Mouse (Mus musculus): ENCODE measurements around the gene Des. TPM values are rescaled to one million over a fixed set of nuclear protein-coding genes. Genes with fewer than 3 reads are reported as not detected.

Des gene
- total RNA-seq (2021) = 10 to 100 TPM; 40.5 to 78.8 TPM
- long read RNA-seq, experiment 1, transcript Des-201 (9 exons, 3,028 nt) = major isoform, 114 of 142 reads
- long read RNA-seq, experiment 1, partial matches to known transcripts = 28 of 142 reads
- long read RNA-seq, experiment 1, other reads (novel, unspliced or antisense) = 0 of 142 reads
- long read RNA-seq, experiment 2, transcript Des-201 (9 exons, 3,028 nt) = major isoform, 100 of 117 reads
- long read RNA-seq, experiment 2, partial matches to known transcripts = 14 of 117 reads
- long read RNA-seq, experiment 2, other reads (novel, unspliced or antisense) = 3 of 117 reads

DNA sequence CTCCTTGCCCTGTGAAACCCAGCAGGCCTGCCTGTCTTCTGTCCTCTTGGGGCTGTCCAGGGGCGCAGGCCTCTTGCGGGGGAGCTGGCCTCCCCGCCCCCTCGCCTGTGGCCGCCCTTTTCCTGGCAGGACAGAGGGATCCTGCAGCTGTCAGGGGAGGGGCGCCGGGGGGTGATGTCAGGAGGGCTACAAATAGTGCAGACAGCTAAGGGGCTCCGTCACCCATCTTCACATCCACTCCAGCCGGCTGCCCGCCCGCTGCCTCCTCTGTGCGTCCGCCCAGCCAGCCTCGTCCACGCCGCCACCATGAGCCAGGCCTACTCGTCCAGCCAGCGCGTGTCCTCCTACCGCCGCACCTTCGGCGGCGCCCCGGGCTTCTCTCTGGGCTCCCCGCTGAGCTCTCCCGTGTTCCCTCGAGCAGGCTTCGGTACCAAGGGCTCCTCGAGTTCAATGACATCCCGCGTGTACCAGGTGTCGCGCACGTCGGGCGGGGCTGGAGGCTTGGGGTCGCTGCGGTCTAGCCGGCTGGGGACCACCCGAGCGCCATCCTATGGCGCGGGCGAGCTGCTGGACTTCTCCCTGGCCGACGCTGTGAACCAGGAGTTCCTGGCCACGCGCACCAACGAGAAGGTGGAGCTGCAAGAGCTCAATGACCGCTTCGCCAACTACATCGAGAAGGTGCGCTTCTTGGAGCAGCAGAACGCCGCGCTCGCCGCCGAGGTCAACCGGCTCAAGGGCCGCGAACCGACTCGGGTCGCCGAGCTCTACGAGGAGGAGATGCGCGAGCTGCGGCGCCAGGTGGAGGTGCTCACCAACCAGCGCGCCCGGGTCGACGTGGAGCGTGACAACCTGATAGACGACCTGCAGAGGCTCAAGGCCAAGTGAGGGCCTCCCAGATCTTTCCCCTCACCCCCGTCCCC, at the start of gene Des:
Des (plus strand) TSS at position 218 of the 920 bp plus-strand sequence.
- no peak for DNase-seq (ENCODE audit: low spot score in 2 of 2)

DNA sequence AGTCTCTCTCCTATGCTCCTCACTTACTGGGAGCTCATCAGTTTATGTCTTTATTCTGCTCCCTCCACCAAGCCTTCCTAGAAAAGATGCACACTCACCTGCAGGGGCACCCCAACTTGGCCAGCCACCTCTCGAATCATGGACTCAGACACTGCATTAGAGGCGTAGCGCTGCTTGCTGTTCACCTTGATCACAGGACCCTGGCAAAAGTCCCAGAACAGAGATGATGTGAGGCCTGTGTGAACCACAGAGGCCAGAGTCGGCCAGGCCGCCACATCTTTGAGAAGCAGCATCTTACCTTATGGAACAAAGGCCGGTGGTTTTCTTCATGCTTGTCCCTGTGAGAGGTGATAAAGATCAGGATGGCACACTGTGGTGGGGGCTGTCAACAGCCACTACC, 48.4 kb upstream of the Des start:
- no peak for DNase-seq (ENCODE audit: low spot score in 2 of 2)

DNA sequence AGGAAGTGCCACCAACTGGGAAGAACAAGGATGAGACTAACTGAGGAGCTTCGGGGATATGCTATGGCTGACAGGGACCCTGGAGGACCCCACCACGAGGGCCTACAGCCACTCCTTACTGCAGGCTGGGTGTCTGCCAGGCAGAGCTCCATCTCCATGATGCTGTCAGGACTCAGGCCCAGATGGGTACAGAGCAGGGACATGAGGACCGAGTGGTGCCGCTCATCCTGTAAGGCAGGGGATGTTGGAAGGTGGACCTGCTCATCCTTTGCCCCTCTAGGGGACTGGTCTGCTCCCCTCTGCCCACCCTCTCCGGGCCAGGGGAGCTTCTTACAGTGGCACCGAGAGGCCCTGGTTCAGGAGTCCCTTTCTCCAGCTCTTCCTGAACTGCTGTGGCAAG, 45.1 kb upstream of the Des start:
- DNase-seq (ENCODE audit: low spot score in 2 of 2) = no peak

DNA sequence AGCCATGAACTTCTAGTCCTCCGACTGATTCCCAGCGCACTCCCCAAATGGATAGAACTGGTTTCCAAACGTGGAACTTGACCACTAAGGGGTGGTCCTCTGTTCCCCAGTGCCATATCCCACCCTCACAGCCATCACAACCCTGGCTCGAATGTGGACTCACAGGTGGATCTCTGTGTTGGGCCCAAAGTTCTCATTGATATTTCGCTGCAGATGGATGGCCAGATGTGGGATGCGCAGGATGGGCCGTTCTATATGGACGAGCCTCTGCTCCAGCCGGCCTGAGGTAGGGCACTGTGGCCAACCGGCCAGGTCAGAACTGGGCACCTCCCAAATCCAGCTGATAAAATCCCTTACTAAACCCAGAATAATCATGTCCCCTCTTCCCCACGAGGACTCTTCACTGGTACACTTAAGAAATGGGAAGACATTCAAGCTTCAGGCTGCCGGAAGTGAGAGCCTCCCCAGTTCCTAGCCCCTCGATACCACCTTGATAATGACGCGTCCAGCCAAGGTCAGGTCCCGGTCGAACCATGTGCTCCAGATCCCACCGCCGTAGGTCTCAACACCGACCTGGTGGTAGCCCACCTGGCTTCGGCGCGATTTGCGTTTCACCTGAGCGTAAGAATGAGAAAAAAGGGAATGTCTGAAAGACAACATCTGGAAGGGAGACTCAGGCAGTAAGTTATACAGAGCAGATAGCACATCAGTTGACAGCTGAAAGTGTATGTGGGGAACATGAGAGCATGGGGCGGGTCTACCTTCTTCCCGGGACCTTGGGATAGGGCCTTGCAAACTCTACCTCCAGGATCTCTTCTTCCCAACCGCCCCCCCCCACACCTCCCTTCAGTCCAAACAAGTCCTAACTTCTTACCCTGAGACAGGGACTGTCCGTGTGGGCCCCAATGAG, 44.4 kb upstream of the Des start:
- DNase-seq (ENCODE audit: low spot score in 2 of 2) = no peak

DNA sequence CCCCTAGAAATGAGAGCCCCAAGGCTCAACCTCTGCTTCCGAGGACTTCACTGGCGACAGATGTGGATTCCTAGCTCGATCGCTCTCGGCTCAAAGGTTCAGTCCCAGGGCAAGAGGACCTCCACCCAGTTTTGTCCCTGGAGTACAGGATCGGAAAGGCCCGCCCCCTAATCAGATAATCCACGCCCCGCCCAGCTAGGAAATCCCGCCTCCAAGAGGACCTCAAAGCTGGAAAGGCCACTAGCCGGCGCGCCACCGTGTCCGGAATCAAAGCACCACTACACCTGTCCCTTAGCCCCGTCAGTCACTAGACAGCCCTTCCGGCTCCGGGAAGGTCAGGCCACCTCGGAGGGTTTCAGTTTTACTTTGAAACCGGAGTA, 43.3 kb upstream of the Des start:
- DNase-seq (ENCODE audit: low spot score in 2 of 2) = peak; percentile 65 to 77

DNA sequence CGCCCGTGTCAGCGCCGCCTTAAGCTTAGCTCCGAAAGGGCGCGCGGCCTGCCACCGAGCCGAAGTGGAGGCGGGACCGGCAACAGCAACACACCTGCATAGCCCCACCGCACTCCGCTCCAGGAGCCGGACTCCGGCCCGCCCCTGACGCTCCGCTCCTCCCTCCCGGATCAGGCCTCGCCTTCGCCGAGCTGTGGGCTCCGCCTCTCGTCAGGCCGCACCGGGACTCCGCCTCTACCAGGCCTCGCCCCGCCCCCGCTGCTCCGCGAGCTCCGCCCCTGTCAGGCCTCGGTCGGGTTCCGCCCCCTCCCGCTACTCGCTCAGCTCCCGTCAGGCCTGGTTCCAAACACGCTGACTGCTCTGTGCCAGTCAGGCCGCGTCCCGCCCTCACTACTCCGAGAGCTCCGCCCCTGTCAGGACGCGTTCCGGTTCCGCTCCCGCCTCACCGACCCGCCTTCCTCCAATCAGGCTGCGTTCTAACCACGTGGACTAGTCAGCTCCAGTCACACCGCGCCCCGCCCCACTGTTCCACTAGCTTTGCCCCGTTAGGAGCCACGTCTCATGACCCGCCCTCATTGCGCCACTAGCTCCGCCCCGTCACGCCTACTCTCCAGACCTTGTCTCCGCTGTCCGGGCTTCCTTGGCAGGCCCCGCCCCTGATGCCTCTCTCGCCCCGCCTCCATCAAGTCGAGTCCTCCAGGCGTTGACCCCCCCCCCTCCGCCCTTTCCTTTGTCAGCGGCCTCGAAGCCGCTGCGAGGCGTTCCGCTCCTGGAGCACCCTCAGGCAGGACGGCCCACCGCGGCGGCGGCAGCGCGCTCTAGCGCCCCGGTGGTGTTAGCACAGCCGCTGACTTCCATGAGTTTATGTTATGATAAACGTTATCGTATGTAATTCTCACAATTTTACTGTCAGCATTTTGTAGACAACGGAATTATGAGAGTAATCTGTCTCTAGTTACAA, 42.6 kb upstream of the Des start, which contains the start of gene Dnpep:
Dnpep (minus strand) TSS at position 750 of the 961 bp plus-strand sequence.
- peak; percentile 98 to 100 for DNase-seq (ENCODE audit: low spot score in 2 of 2)

DNA sequence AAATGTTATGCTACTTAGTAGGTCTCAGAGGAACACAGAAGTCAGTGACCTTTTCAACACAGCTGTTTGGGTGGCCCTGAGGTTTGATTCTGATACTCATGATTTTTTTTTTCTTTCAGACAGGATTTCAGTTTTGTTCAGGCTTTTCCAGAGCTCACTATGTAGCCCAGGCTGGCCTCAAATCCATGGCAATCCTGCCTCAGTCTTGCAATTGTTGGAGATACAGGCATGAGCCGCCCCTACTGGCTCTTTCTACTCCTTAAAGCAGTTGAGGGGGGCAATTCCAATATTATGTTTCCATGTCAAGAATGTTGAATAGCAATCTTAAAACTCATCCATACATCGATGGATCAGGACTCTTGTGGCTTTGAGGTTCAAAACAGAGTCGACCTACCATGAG, 41.8 kb upstream of the Des start:
- no peak for DNase-seq (ENCODE audit: low spot score in 2 of 2)

DNA sequence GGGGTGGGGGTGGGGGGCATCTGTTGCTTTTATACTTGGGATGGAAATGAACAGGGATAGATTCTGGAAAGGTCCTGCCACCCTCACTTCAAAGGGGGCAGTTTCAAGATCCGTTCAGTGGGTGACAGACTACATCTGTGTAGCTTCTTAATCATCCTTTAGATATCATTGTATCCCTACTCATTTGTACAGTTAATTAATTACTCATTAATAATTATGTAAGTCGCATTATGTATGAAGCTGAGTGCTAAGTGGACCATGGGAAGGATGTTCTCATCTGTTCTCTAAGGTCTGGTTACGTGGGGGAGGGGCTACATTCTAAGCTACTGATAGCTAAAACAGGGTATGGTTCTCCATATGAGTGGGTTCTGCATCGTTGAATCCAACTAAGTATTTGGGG, 41.4 kb upstream of the Des start:
- DNase-seq (ENCODE audit: low spot score in 2 of 2) = no peak

DNA sequence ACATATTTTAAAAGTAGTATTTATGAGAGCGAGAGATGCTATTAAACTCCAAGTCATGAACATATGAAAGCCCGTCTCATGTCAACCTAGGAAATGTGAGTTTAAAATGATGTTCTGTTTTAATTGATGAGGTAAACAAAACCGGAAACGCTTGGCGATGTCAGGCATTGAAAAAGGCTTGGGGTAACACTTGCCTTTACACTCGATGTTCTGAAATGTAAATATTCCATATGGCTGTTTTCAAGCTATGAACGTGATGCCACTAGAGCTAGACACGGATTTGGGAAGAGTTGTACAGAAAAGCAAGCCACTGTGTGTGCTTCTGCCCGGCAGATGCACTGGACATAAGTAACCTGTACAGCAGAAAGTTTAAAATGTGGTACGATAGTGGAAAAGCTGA, 41.0 kb upstream of the Des start:
- no peak for DNase-seq (ENCODE audit: low spot score in 2 of 2)

DNA sequence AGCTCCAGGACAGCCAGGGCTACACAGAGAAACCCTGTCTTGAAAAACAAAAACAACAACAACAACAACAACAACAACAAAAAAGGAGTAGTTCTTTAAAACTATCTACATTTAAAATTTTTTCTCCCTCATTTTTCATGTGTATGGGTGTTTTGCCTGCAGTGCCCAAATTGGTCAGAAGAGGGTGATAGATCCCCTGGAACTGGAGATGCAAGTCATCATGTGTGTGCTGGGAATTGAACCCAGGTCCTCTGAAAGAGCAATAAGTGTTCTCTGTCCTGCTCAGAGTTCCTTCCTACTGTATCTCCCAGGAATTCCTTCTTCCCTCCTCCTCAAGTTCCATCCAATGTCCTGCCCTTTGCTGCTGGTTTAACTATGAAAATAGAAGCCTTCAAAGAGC, 32.7 kb upstream of the Des start:
- DNase-seq (ENCODE audit: low spot score in 2 of 2) = no peak

DNA sequence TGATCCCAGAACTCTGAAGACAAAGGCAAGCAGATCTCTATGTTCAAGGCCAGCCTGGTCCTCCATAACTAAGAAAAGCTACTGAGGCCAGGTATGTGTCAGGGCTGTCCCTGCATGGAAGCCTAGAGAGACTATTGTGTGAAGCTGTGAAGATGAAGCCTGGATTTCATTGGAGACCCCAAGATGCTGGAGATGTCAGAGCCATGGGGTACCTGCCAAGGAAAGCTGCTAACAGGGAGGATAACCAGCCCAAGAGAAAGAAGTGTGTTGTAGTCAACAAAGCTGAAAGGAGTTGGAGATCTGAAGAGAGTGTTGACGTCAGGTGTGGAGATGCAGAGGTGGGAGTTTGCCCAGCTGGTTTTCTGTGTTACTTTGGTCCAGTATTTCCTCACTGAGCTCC, 28.9 kb upstream of the Des start:
- DNase-seq (ENCODE audit: low spot score in 2 of 2) = no peak

DNA sequence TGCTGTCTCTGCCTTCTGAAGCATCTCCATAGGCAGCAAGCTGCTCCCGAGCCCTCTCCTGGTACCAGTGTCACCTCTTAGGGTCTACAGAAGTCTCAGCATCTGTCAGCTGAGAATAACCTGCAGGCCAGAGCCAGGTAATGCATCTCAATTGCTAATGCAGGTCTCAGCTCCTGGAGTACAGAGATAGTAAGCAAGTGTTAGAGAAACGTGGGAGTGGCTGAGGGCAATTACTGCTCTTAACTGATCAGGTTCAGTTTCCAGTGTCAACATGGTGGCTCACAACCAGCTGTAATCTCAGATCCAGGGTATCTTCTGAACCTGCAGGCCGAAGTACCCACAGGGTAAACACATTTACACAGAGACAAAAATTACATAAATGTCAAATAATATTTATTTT, 23.7 kb upstream of the Des start:
- DNase-seq (ENCODE audit: low spot score in 2 of 2) = no peak

DNA sequence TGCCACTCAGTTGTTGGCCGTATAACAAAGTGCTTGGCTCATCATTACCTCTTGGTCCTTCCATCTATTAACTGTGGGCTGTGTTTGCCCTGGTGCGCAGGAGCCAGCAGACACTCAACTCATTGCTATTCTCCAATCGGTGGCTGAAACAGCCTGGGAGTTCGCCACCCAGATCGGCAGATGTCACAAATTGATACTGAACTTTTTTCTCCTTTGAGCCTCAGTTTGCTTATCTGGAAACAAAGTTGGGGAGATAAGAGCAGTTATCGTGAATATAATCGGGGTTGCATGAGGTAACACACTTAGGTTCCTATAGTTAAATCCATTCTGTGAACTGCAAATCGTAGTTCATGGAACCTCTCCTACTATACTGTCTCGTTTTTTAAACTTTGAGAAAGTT, 23.0 kb upstream of the Des start:
- no peak for DNase-seq (ENCODE audit: low spot score in 2 of 2)

DNA sequence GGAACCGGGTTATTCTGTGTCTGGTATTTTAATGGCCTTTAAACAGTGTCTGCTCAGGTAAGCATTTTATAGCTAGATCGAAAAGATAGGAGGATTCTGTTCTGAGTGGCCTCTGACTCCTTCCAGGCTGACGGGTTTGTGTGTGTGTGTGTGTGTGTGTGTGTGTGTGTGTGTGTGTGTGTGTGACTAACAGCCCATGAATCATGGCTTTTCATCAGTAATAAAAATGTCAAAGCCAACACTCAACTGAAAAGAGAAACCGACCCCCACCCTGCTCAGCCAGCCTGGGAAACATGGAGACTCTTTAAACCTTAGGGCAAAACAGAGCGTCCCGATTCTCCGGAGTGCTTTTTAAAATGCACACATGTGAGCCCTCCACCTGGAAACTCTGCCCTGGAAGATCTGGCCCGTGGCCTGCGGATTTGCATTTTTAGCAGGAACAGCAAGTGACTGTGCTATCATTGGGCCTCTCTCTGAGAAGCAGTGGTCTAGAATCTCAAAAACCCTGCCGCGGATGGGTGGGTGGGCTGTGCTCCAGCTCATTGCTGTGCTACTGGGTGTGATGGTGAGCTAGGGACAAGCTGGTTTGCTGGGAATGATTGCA, 21.9 kb upstream of the Des start:
- DNase-seq (ENCODE audit: low spot score in 2 of 2) = no peak

DNA sequence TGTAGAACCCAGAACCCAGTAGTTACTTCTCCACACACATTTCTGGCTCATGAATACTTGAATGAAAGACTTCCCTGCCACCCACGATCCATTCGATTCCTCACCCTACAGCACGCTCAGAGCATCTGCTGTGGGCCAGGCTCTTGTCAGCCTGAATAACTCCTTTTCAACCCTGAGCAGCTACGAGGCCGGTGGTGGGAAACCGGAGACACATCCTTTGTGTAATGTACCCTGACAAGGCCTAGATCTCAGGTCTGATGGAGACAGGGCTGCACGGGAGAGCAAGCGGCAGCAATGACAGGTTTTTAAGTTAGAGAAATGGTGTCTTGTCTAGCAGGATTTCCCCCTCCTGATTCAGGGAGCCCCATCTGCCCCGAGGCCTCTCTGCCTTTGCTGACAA, 20.8 kb upstream of the Des start:
- no peak for DNase-seq (ENCODE audit: low spot score in 2 of 2)

DNA sequence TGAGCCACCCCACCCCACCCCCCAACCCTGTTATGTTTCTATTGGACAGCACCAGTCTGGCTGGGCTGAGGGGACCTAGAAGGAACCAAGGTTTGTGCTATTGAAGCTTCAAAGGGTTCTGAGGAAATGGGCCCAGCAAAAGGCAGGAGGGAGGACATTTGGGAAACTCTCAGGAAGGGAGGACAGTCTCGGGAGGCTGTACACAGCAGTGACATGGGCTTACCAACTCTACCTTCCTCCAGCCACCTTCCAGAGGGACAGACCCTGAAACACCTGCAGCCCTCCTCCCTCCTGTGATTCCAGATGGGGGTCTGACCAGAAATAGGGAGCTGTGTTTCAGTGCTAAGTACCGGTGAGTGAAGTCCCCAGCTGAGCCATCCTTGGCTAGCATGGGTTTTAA, 19.6 kb upstream of the Des start:
- no peak for DNase-seq (ENCODE audit: low spot score in 2 of 2)

DNA sequence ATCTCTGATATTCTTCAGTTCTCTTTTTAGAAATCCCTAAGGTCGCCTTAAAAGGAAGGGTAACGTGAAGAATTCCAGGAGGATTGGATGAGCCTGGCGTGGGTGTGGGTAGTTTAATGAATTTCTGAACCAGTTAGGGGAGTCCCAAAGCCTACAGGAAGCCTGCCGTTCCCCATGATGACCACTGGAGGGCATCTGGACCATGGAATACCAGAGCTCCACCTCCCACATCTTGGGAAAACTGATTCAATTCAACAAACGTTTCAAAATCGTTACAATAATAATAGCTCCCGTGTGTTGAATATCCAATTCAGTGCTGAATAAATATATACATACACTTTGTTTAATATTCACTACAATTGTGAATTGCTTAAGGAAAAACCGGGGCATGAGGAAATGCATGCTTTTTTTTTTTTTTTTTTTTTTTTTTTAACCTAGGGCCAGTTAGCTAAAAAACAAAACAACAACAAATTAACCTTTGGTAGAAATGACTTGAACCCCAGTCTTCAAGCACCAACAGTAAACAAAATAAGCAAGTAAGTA, 17.2 kb upstream of the Des start:
- DNase-seq (ENCODE audit: low spot score in 2 of 2) = no peak

DNA sequence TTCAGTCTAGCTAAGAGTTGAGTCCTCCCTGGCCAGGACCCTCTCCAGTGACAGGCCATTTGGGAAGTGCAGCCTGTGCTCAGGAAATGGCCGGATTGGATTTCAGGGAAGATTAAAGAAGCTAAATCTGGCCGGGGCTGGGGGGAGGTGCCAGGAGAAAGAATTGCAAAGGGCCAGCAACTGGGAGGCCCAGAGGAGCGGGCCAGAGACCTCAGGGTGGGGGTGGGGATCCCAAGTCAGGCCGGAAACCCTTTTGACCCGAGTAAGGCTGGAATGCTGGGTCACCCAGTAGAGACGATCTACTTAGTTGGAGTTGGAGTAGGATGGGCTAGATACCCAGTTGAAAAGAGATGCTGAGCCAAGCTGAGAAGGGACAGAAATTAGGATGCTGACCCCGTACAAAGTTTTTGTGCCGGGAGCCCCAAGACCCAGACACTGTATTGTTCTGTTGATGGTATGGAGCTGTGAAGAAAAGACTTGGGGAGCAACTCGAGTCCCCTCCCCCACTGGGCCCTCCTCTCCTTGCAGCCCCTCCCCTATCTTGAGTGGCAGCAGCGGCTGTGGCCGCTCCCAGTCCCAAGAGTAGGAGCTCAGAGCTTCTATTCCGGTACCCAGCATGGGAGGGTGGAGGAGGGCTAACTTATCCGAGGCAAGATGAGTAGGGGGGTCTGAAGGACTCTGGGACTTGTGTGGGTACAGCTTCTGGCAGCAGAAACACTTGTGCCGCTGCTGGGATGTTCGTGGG, 15.7 kb upstream of the Des start:
- no peak for DNase-seq (ENCODE audit: low spot score in 2 of 2)

All from adrenal gland, postnatal 4 days (tissue).